Mouse (Mus musculus) layer of hippocampus, adult 8-10 months (tissue): ENCODE measurements at regions not wholly inside any gene's neighbourhood (a gene's known extent, or its start where the extent isn't known, plus 50 kb on each side); places are given as distances from the start of the nearest gene placed in this dataset.

Experiments used
- DNase-seq, 2 experiments: peaks; one replicate each; pipeline ENCODE4 v3.0.0; 2022; ENCODE audit warnings: low spot score in 2 of 2

DNA sequence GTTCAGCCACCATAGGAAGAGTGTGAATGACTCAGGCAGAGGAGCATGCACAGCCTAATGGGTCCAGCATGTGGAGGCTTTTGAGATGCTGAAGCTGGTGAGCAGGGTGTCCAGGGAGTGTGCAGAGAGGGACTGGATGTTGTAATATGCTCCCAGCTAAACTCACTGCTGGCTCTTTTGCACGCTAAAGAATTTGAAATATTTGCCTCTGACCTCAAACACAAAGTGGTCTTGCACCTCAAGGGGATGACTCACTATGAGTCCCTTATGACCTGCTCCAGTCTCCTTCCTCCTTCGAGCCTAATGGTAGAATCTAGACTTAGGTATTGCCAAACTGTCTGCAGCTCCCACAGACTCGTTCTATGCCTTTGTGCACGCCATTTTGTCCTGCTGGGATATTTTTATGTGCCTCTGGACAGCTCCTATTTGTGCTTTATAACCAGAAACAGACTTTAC lies 55.0 kb upstream of the Slit3 start:
- DNase-seq: no peak

GRCm38 (mm10) chr11:35057791-35058190 lies 63.2 kb upstream of the Slit3 start:
- DNase-seq: no peak

- DNase-seq: no peak
Observed at GRCm38 (mm10) chr11:35055496-35056125, 65.4 kb upstream of the Slit3 start.

DNA sequence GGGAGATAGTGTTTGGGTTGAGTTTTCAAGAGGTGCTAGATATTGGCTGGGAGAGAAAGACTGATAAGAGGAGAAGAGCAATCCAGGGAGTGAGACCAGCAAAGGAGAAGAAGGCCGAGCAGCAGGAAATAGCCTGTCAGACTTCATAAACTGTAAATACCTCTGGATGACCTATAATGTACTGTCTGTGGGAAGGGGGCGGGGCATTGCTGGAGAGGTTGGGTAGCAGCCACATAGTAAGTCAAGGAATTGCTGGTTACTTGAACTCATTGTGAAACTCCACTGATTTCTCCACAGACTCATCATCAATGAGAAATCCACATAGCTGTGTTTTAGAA lies 67.4 kb upstream of the Slit3 start:
- no peak for DNase-seq

GRCm38 (mm10) chr11:35052856-35053612 lies 68.0 kb upstream of the Slit3 start:
- DNase-seq: no peak

GRCm38 (mm10) chr11:35049663-35050215 lies 71.3 kb upstream of the Slit3 start:
- DNase-seq: no peak

DNA sequence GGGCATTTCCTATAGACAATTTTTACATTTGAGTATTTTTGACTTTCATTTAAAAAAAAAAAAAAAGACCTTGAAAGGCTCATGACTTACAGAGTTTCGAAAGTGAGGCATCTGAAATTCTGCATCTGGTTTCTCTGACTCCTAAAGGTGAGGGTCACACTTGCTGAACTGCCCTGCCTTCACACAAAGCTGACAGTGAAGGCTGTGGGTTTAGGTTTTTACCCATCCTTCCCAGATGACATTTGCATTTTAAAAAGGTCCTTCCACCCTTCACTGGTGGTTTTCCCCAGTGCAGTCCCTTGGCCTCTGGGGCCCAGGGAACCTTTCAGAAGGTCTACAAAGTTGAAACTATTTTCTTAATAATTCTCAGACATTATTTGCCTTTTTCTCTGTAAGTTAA lies 76.4 kb upstream of the Slit3 start:
- no peak for DNase-seq

DNA sequence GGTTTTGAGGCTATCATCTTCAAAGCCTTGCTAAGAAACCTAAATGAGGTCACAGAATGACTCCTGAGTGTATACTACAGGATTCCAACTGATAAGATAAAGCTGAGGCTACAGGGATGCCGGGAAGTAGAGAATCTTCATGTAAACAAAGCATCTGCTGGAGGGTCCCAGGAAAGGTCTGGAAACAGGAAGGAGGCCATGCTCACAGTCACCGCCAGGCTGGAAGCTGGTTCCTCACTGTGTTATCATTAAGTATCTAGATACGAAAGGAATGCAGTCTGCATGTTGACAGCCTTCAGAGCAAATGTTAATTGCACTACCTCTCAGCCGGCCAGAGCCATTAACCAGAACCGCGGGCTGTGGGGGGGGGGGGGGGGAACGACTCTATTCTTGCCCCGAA lies 96.6 kb upstream of the Slit3 start:
- no peak for DNase-seq

GRCm38 (mm10) chr11:35023813-35024212 lies 97.2 kb upstream of the Slit3 start:
- no peak for DNase-seq

- peak; percentile 70 to 71 for DNase-seq
Observed at GRCm38 (mm10) chr11:35021990-35022625, 98.9 kb upstream of the Slit3 start.

DNA sequence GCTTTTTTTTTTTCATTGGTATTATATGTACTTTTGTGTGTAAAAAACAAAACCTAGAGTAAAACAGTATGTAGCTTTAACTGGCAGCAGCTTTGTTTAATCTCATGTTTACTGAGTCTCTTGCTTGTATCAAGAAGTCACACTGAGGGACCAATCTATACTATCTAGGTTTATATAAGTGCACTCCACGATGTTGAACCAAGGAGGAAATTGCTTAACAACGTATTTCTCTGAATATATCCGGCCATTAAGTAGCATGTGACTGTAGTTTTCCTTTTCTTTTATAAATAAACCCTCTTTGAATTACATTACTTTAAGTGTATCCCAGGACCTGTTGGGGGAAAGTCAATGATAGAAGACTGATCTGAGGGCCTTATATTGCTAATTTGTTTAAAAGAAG lies 104.0 kb upstream of the Slit3 start:
- DNase-seq: no peak

DNA sequence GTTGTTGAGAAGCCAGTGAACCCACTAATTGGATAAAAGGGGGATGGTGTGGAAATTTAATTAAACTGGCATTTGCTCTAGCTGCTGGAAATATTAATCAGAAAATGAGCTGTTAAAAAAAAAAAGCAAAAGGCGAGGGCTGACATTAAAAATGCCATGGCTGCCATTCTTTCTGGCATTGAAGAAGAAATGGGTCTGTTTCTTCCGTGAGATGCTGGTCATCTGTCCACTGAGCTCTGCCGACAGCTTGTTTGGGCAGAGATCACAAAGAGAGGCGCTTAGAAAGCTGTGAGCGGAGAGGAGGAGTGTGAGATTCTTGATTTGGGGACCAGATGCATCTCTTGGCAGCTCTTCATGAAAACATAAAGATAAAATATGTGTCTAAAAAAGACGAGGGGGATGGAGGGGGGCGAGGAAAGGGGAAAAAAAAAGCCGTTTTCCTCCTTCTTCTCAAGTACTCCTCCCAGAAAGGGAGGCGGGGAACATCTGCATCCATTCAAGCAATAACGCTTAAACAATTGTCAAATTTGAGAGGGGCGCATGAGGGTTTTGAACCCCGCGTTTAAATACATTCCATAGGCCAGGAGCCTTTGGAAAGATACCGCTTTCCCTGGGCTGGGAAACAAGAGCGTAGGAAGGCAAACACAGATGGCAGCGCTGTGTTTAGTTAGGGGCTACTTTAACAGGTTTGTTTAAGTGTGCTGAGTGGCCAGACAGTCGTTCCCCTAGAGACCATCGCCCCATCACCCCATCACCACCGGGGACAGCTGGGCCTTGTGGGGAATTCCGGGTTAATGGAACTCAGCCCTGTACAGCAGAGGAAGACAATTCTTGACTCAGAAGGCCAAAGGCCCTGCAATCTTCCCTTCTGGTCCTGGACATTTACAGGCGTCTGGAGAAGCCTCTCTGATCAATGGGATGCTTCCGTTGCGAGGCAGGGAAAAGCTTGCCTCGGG lies 109.2 kb upstream of the Slit3 start:
- DNase-seq: peak in 1 of 2 experiments; percentile 18

- DNase-seq: no peak
Observed at GRCm38 (mm10) chr11:35006773-35007567, 114.1 kb upstream of the Slit3 start.

GRCm38 (mm10) chr11:35005143-35005542 lies 115.9 kb upstream of the Slit3 start:
- no peak for DNase-seq

GRCm38 (mm10) chr11:35004431-35004830 lies 116.6 kb upstream of the Slit3 start:
- no peak for DNase-seq

DNA sequence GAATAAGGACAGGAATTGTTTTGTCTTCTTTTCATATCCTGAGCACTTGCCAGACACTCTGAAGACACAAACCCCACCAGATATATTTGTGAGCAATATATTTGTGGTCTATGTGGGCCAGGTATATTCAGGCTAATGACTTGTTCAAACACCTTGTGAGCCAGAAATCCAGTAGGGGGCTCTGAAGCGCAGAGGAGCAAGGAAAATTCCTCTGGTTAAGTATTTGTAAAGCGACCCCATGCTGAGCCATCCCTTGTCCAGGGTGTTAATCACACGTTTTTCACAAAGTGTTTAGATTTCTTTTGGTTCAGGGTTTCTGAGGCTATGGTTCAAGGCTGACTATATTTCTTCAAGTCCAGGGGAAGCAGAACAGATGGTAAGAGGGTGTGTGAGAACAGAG lies 117.1 kb upstream of the Slit3 start:
- DNase-seq: no peak

GRCm38 (mm10) chr11:34997906-34998305 lies 123.1 kb upstream of the Slit3 start:
- no peak for DNase-seq

GRCm38 (mm10) chr11:34995515-34995914 lies 125.5 kb upstream of the Slit3 start:
- DNase-seq: no peak

- DNase-seq: no peak
Observed at GRCm38 (mm10) chr11:34982775-34983457, 138.1 kb upstream of the Slit3 start.

DNA sequence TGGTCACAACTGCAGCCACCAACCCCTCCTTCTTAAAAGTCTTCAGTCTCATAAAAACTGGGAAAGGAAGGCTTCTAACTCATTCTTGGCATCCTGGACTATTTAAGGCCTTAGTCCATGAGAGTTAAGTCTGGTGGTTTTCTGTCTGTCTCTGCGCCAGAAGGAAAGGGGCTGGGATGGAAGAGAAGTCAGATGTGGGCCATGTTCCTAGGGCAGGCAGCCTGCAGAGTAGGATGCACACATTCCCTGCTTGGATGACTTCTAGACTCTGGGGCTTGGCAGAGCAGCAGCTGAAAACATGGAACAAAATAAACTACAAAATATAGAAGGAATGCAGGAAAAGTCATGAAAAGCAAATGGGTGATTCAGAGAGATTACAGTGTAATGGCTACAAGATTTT lies 140.8 kb upstream of the Slit3 start:
- DNase-seq: no peak
